Mouse (Mus musculus) MEL (cell line): ENCODE measurements around the gene Cuzd1. TPM values are rescaled to one million over a fixed set of nuclear protein-coding genes. Genes with fewer than 3 reads are reported as not detected.

ENCODE experiments used
- DNase-seq: peaks from one replicate; pipeline ENCODE4 v3.0.0; 2011; ENCODE audit warnings: low read depth, low spot score
- H3K27ac ChIP-seq: 2 replicates; pipeline ENCODE4 v1.5.1; 2012; ENCODE audit warnings: low read depth, mild to moderate bottlenecking, control low read depth, low read length, moderate library complexity; ENCODE audit not compliant: control insufficient read depth
- H3K27me3 ChIP-seq, 2 experiments: fragments of 150-350 bp in 1 of 2; sonication (generic) in 1 of 2; 2 replicates each; pipeline ENCODE4 v1.6.1; 2012; ENCODE audit warnings: low read length in 2 of 2, mild to moderate bottlenecking in 2 of 2, improper control_type of control experiment in 1 of 2, moderate library complexity in 1 of 2; ENCODE audit not compliant: insufficient read depth in 2 of 2, control insufficient read depth in 1 of 2
- H3K36me3 ChIP-seq, 2 experiments: 2 replicates each; pipeline ENCODE4 v1.6.1; 2012 to 2014; ENCODE audit warnings: low read length in 2 of 2, improper control_type of control experiment in 1 of 2, inconsistent platforms in 1 of 2, mild to moderate bottlenecking in 1 of 2; ENCODE audit not compliant: insufficient read depth in 2 of 2, control insufficient read depth in 1 of 2
- H3K4me1 ChIP-seq, 2 experiments: fragments of 150-350 bp in 1 of 2; sonication (generic) in 1 of 2; 2 replicates each; pipeline ENCODE4 v1.6.1; 2012; ENCODE audit warnings: low read length in 2 of 2, improper control_type of control experiment in 1 of 2, mild to moderate bottlenecking in 1 of 2; ENCODE audit not compliant: insufficient read depth in 2 of 2, control insufficient read depth in 1 of 2
- H3K4me3 ChIP-seq, 2 experiments: fragments of 150-350 bp in 1 of 2; sonication (generic) in 1 of 2; 2 replicates each; pipeline ENCODE4 v1.5.1; 2012; ENCODE audit warnings: low read depth in 2 of 2, low read length in 2 of 2, mild to moderate bottlenecking in 2 of 2, moderate library complexity in 2 of 2, control low read depth in 1 of 2, improper control_type of control experiment in 1 of 2; ENCODE audit not compliant: control insufficient read depth in 1 of 2, insufficient read depth in 1 of 2
- H3K79me2 ChIP-seq: 2 replicates; pipeline ENCODE4 v1.6.1; 2012; ENCODE audit warnings: mild to moderate bottlenecking, low read length, moderate library complexity; ENCODE audit not compliant: control insufficient read depth, poor library complexity, insufficient read depth
- H3K9ac ChIP-seq: 2 replicates; pipeline ENCODE4 v1.6.1; 2012; ENCODE audit warnings: low read depth, mild to moderate bottlenecking, control low read depth, low read length, moderate library complexity; ENCODE audit not compliant: control insufficient read depth, poor library complexity, severe bottlenecking
- H3K9me3 ChIP-seq: fragments of 150-350 bp; sonication (generic); replicated peaks from 2 replicates; pipeline ENCODE4 v1.6.1; 2012; ENCODE audit warnings: mild to moderate bottlenecking, low read length, improper control_type of control experiment, moderate library complexity; ENCODE audit not compliant: insufficient read depth
- BHLHE40 ChIP-seq: IDR thresholded peaks from 2 replicates; pipeline ENCODE4 v1.6.1; 2012; ENCODE audit warnings: low read depth, mild to moderate bottlenecking, inconsistent platforms, low read length, improper control_type of control experiment, borderline replicate concordance
- CHD1 ChIP-seq: IDR thresholded peaks from 2 replicates; pipeline ENCODE4 v1.6.1; 2012; ENCODE audit warnings: low read depth, mild to moderate bottlenecking, inconsistent platforms, low read length, improper control_type of control experiment
- CTCF ChIP-seq, 3 experiments: IDR thresholded peaks in 2 of 3; conservative IDR thresholded peaks in 1 of 3; 2 replicates each; pipeline ENCODE4 v1.5.1; 2011 to 2012; ENCODE audit warnings: low read length in 3 of 3, low read depth in 2 of 3, mild to moderate bottlenecking in 2 of 3, improper control_type of control experiment in 1 of 3, inconsistent platforms in 1 of 3, mixed read lengths in 1 of 3, moderate library complexity in 1 of 3; ENCODE audit not compliant: control insufficient read depth in 1 of 3, insufficient read depth in 1 of 3, poor library complexity in 1 of 3, severe bottlenecking in 1 of 3
- E2F4 ChIP-seq: IDR thresholded peaks from 2 replicates; pipeline ENCODE4 v1.6.1; 2011; ENCODE audit warnings: low read depth, low read length, improper control_type of control experiment, borderline replicate concordance
- GABPA ChIP-seq: IDR thresholded peaks from 2 replicates; pipeline ENCODE4 v1.6.1; 2012; ENCODE audit warnings: low read depth, mild to moderate bottlenecking, inconsistent platforms, low read length, improper control_type of control experiment, moderate library complexity
- GATA1 ChIP-seq: IDR thresholded peaks from 2 replicates; pipeline ENCODE4 v1.6.1; 2011; ENCODE audit warnings: low read depth, low read length, improper control_type of control experiment
- HCFC1 ChIP-seq: IDR thresholded peaks from 2 replicates; pipeline ENCODE4 v1.6.1; 2012; ENCODE audit warnings: low read depth, mild to moderate bottlenecking, inconsistent platforms, low read length, improper control_type of control experiment, moderate library complexity
- MAFK ChIP-seq: IDR thresholded peaks from 2 replicates; pipeline ENCODE4 v1.6.1; 2011; ENCODE audit warnings: low read depth, mild to moderate bottlenecking, low read length, improper control_type of control experiment, borderline replicate concordance
- MEF2A ChIP-seq: IDR thresholded peaks from 2 replicates; pipeline ENCODE4 v1.6.1; 2014; ENCODE audit warnings: low read depth, mild to moderate bottlenecking, inconsistent platforms, low read length, improper control_type of control experiment; ENCODE audit not compliant: poor library complexity, insufficient replicate concordance, severe bottlenecking; ENCODE audit errors: extremely low read depth
- MYB ChIP-seq: IDR thresholded peaks from 2 replicates; pipeline ENCODE4 v1.6.1; 2011; ENCODE audit warnings: mild to moderate bottlenecking, low read depth, low read length, improper control_type of control experiment
- MYC ChIP-seq: IDR thresholded peaks from 2 replicates; pipeline ENCODE4 v1.6.1; 2011; ENCODE audit warnings: low read depth, mild to moderate bottlenecking, low read length, improper control_type of control experiment, moderate library complexity
- NELFE ChIP-seq: IDR thresholded peaks from 2 replicates; pipeline ENCODE4 v1.6.1; 2011; ENCODE audit warnings: low read depth, low read length, improper control_type of control experiment
- NRF1 ChIP-seq: IDR thresholded peaks from 2 replicates; pipeline ENCODE4 v1.6.1; 2014; ENCODE audit warnings: low read depth, mild to moderate bottlenecking, inconsistent platforms, low read length, improper control_type of control experiment, moderate library complexity; ENCODE audit not compliant: poor library complexity, insufficient read depth, severe bottlenecking
- POLR2AphosphoS2 ChIP-seq: IDR thresholded peaks from 2 replicates; pipeline ENCODE4 v1.6.1; 2011; ENCODE audit warnings: low read length, improper control_type of control experiment
- POLR2AphosphoS5 ChIP-seq: IDR thresholded peaks from 2 replicates; pipeline ENCODE4 v1.6.1; 2012; ENCODE audit warnings: low read depth, borderline replicate concordance, mild to moderate bottlenecking, inconsistent platforms, low read length, moderate library complexity, mixed read lengths
- RAD21 ChIP-seq: IDR thresholded peaks from 2 replicates; pipeline ENCODE4 v1.6.1; 2011; ENCODE audit warnings: mild to moderate bottlenecking, low read depth, low read length, improper control_type of control experiment
- TCF12 ChIP-seq: IDR thresholded peaks from 2 replicates; pipeline ENCODE4 v1.6.1; 2014; ENCODE audit warnings: low read depth, mild to moderate bottlenecking, inconsistent platforms, low read length, improper control_type of control experiment, moderate library complexity
- USF1 ChIP-seq: IDR thresholded peaks from 2 replicates; pipeline ENCODE4 v1.6.1; 2014; ENCODE audit warnings: low read depth, mild to moderate bottlenecking, inconsistent platforms, low read length, improper control_type of control experiment, moderate library complexity
- USF2 ChIP-seq, 2 experiments: IDR thresholded peaks; 2 replicates each; pipeline ENCODE4 v1.6.1; 2011 to 2012; ENCODE audit warnings: improper control_type of control experiment in 2 of 2, low read length in 2 of 2, borderline replicate concordance in 1 of 2, inconsistent platforms in 1 of 2, low read depth in 1 of 2, mild to moderate bottlenecking in 1 of 2; ENCODE audit not compliant: insufficient read depth in 1 of 2
- ZC3H11A ChIP-seq: IDR thresholded peaks from 2 replicates; pipeline ENCODE4 v1.6.1; 2012; ENCODE audit warnings: low read depth, mild to moderate bottlenecking, inconsistent platforms, low read length, improper control_type of control experiment
- ZKSCAN1 ChIP-seq: IDR thresholded peaks from 2 replicates; pipeline ENCODE4 v1.6.1; 2012; ENCODE audit warnings: low read depth, mild to moderate bottlenecking, inconsistent platforms, low read length, improper control_type of control experiment, moderate library complexity
- ZMIZ1 ChIP-seq: IDR thresholded peaks from 2 replicates; pipeline ENCODE4 v1.6.1; 2012; ENCODE audit warnings: low read depth, mild to moderate bottlenecking, inconsistent platforms, low read length, improper control_type of control experiment, moderate library complexity
- ZNF384 ChIP-seq: IDR thresholded peaks from 2 replicates; pipeline ENCODE4 v1.6.1; 2012; ENCODE audit warnings: low read depth, mild to moderate bottlenecking, inconsistent platforms, low read length, improper control_type of control experiment
- polyA plus RNA-seq, 2 experiments: library from polyadenylated mRNA; stranded (reverse) in 1 of 2; unstranded in 1 of 2; fragments of >175 nt in 1 of 2; fragments of >200 nt in 1 of 2; gene quantifications; 2 replicates each; pipeline versions ENCODE4 v1.2.1 to v1.2.4; 2012; ENCODE audit warnings: low replicate concordance in 2 of 2, low read depth in 1 of 2; ENCODE audit not compliant: insufficient read length in 2 of 2, insufficient read depth in 1 of 2, missing spikeins in 1 of 2
- total RNA-seq: library from RNA; depleted of rRNA; stranded (reverse); fragments of 300-350 nt; gene quantifications from 2 replicates; pipeline ENCODE4 v1.2.3, GENCODE M21; 2012

Gene Cuzd1
- total and polyA plus RNA-seq, 3 experiments = not detected

GRCm38 (mm10) chr7:131306733-131307132 lies 15.4 kb downstream of the Cuzd1 start (continued):
- no peak for TF ChIP-seq ZKSCAN1

GRCm38 (mm10) chr7:131303340-131303739 lies 18.8 kb downstream of the Cuzd1 start:
- Histone ChIP-seq H3K4me3 (no peak overlapping the region), H3K9ac (no peak overlapping the region), H3K4me1 (no peaks in the 10 kb centered on the region), H3K27ac (no peak overlapping the region), H3K9me3 (no peaks in the 10 kb centered on the region), H3K27me3 (no peaks in the 10 kb centered on the region), H3K79me2 (no peaks in the 10 kb centered on the region), H3K36me3 (no peaks in the 10 kb centered on the region)
- DNase-seq = no peak
- no peak for TF ChIP-seq MEF2A
- no peak for TF ChIP-seq MYB
- no peak for TF ChIP-seq BHLHE40
- TF ChIP-seq ZC3H11A = no peak
- TF ChIP-seq NELFE = no peak
- TF ChIP-seq E2F4 = no peak
- TF ChIP-seq NRF1 = no peak
- TF ChIP-seq POLR2AphosphoS2 = no peak
- TF ChIP-seq ZMIZ1 = no peak
- no peak for TF ChIP-seq MAFK
- TF ChIP-seq ZNF384 = no peak
- TF ChIP-seq CTCF (IDR thresholded peaks at IDR 0.05 in 2 of 3, conservative IDR thresholded peaks at IDR 0.05 in 1 of 3; ENCODE audit: control insufficient read depth in 1 of 3, insufficient read depth in 1 of 3, low read depth in 2 of 3, low read length in 3 of 3, poor library complexity in 1 of 3, severe bottlenecking in 1 of 3) = no peak
- no peak for TF ChIP-seq TCF12
- TF ChIP-seq HCFC1 = no peak
- no peak for TF ChIP-seq USF1
- no peak for TF ChIP-seq USF2 (IDR thresholded peaks at IDR 0.05; ENCODE audit: borderline replicate concordance in 1 of 2, insufficient read depth in 1 of 2, low read depth in 1 of 2, low read length in 2 of 2)

- TF ChIP-seq USF2 (IDR thresholded peaks at IDR 0.05; ENCODE audit: borderline replicate concordance in 1 of 2, insufficient read depth in 1 of 2, low read depth in 1 of 2, low read length in 2 of 2) (no peak), GATA1 (no peak), MYC (no peak), MYB (no peak), USF1 (no peak), RAD21 (no peak), NELFE (no peak), ZNF384 (no peak), CHD1 (no peak), POLR2AphosphoS5 (no peak), MEF2A (no peak), GABPA (no peak), NRF1 (no peak)
- TF ChIP-seq, all 39 proteins: peak for 0
- no peak overlapping the region for H3K9ac ChIP-seq
- no peaks in the 10 kb centered on the region for H3K9me3 ChIP-seq
- H3K4me3 ChIP-seq = no peak overlapping the region
- no peaks in the 10 kb centered on the region for H3K36me3 ChIP-seq
- no peak for DNase-seq
- H3K79me2 ChIP-seq = no peaks in the 10 kb centered on the region
- H3K27me3 ChIP-seq = no peaks in the 10 kb centered on the region
- no peaks in the 10 kb centered on the region for H3K4me1 ChIP-seq
- H3K27ac ChIP-seq = no peak overlapping the region
Measured at GRCm38 (mm10) chr7:131297151-131297550, 24.9 kb downstream of the Cuzd1 start.
